Mouse (Mus musculus) small intestine, adult 2 months (tissue): ENCODE data around the gene Myl6.

ENCODE experiments used
- CTCF ChIP-seq: fragments of 200-500 bp; IDR thresholded peaks from 2 replicates; pipeline ENCODE4 v1.5.1; 2012; ENCODE audit warnings: low read depth, mild to moderate bottlenecking, control low read depth, inconsistent platforms, low read length, moderate library complexity, mixed read lengths; ENCODE audit not compliant: insufficient replicate concordance, insufficient read length; ENCODE audit errors: extremely low read depth
- POLR2A ChIP-seq: fragments of 200-500 bp; IDR thresholded peaks from 2 replicates; pipeline ENCODE4 v1.6.1; 2012; ENCODE audit warnings: low read depth, mild to moderate bottlenecking, control low read depth, inconsistent platforms, low read length, moderate library complexity

DNA sequence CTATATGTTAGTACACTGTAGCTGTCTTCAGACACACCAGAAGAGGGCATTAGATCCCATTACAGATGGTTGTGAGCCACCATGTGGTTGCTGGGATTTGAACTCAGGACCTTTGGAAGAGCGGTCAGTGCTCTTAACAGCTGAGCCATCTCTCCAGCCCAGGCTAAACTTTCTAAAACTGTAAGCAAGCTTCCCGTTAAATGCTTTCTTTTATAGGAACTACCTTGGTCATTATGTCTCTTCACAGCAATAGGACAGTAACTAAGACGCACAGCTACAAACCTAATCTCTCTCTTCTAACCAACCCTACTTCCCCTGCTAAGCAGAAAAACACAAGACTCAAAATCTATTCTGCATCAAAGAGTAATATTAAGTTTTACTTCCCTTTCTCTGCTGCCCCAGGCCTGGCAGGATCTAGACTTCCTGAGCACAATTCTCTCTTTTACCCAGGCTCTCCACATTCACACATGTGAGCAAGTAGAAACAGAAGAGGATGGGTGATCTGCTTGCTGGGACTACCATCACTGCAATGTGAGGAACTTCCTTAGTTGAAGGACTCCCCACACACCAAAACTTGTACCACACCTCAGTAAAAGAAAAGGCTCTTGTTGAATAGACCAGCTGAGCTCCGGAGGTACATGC is 41.8 kb upstream of the Myl6 start:
- no peak for TF ChIP-seq POLR2A
- TF ChIP-seq CTCF, result no peak
